Comparison of ENCODE assay signal across 8 mouse cellular contexts in genomic region chr2:117121984-117122605, GRCm38 (mm10). TPM values are rescaled to one million over a fixed set of nuclear protein-coding genes. Genes with fewer than 3 reads are reported as not detected.
DNase-seq lines count a peak whose midpoint lies in the region; ATAC-seq and TF ChIP-seq lines count a peak whose summit lies in the region.

No protein-coding gene starts in this region.

- no peak for TF ChIP-seq POLR2A in liver, adult 2 months (IDR thresholded peaks at IDR 0.05; ENCODE audit: extremely low read depth, insufficient read depth, low read length)

- H3K9ac ChIP-seq in liver, adult 2 months (ENCODE audit: low read depth, low read length): peak overlapping the region; percentile 98
- peak overlapping the region; percentile 98 for H3K9ac ChIP-seq in hindbrain, embryonic 11.5 days (ENCODE audit: low read depth, low read length)
- H3K9ac ChIP-seq in midbrain, embryonic 15.5 days: peak overlapping the region; percentile 93

- no peak overlapping the region for H3K27ac ChIP-seq in liver, adult 2 months (replicated peaks; ENCODE audit: insufficient read depth, low read depth, low read length)
- H3K27ac ChIP-seq in brown adipose tissue, adult 24 weeks (replicated peaks; ENCODE audit: low read depth, low read length): peak overlapping the region; percentile 91
- peak overlapping the region; percentile 99; the same call in 1 of the 2 replicates for H3K27ac ChIP-seq in hindbrain, embryonic 11.5 days (ENCODE audit: low read depth, low read length)
- peak overlapping the region; percentile 99 for H3K27ac ChIP-seq in midbrain, embryonic 15.5 days

- H3K4me3 ChIP-seq in liver, adult 2 months (ENCODE audit: insufficient read depth, low read depth, low read length): peak overlapping the region; percentile 83
- H3K4me3 ChIP-seq in brown adipose tissue, adult 24 weeks (ENCODE audit: insufficient read depth, low read depth, low read length): peak overlapping the region; percentile 74
- H3K4me3 ChIP-seq in hindbrain, embryonic 11.5 days (ENCODE audit: low read depth, low read length): peak overlapping the region; percentile 92
- H3K4me3 ChIP-seq in midbrain, embryonic 15.5 days: peak overlapping the region; percentile 91

- no peak for TF ChIP-seq CTCF in liver, adult 2 months (IDR thresholded peaks at IDR 0.05; ENCODE audit: low read depth, low read length)

- under 1% methylated on average over 19 of the region's 19 CpGs for WGBS in liver, adult 2 months
- under 1% methylated on average over 19 of the region's 19 CpGs for WGBS in hindbrain, embryonic 11.5 days
- WGBS in midbrain, embryonic 15.5 days: under 1% methylated on average over 19 of the region's 19 CpGs

- DNase-seq in liver, adult 2 months (ENCODE audit: extremely low read depth, low read depth, low spot score): no peak
- no peak for DNase-seq in liver
- peak; percentile 23 for DNase-seq in hindbrain, embryonic 11.5 days (ENCODE audit: low spot score)
- no peak for DNase-seq in yolk sac, embryonic 10.5 days (ENCODE audit: low spot score)
- no peak for DNase-seq in retina, embryonic 14.5 days (ENCODE audit: low spot score)
- no peak for DNase-seq in spleen, postnatal 4 days (ENCODE audit: low spot score in 2 of 2)

- H3K36me3 ChIP-seq in liver, adult 2 months (ENCODE audit: control insufficient read depth, insufficient read depth, low read length): no peaks in the 10 kb centered on the region
- no peaks in the 10 kb centered on the region for H3K36me3 ChIP-seq in hindbrain, embryonic 11.5 days (ENCODE audit: control insufficient read depth, insufficient read depth, low read length)
- no peaks in the 10 kb centered on the region for H3K36me3 ChIP-seq in midbrain, embryonic 15.5 days (replicated peaks)

- peaks cover 5% of the 10 kb centered on the region; the same call in 1 of the 2 replicates for H3K4me1 ChIP-seq in liver, adult 2 months (ENCODE audit: control insufficient read depth, insufficient read depth, low read length)
- H3K4me1 ChIP-seq in brown adipose tissue, adult 24 weeks (ENCODE audit: control insufficient read depth, insufficient read depth, insufficient read length, low read length): peaks cover 5% of the 10 kb centered on the region
- H3K4me1 ChIP-seq in hindbrain, embryonic 11.5 days (replicated peaks; ENCODE audit: control insufficient read depth, insufficient read depth, low read length): no peaks in the 10 kb centered on the region
- H3K4me1 ChIP-seq in midbrain, embryonic 15.5 days: peaks cover 26% of the 10 kb centered on the region

- ATAC-seq in hindbrain, embryonic 11.5 days (ENCODE audit: low FRiP score): no peak
- ATAC-seq in midbrain, embryonic 15.5 days (replicated peaks): no peak

- H3K4me2 ChIP-seq in hindbrain, embryonic 11.5 days (replicated peaks; ENCODE audit: low read depth, low read length): peak overlapping the region; percentile 65
- peak overlapping the region; percentile 73 for H3K4me2 ChIP-seq in midbrain, embryonic 15.5 days

- no peaks in the 10 kb centered on the region for H3K9me3 ChIP-seq in hindbrain, embryonic 11.5 days (ENCODE audit: control insufficient read depth, low read length)
- H3K9me3 ChIP-seq in midbrain, embryonic 15.5 days: no peaks in the 10 kb centered on the region

- peaks cover 9% of the 10 kb centered on the region; the same call in 1 of the 2 replicates for H3K79me2 ChIP-seq in liver, adult 2 months (ENCODE audit: control insufficient read depth, insufficient read depth, low read length)

- no peaks in the 10 kb centered on the region for H3K27me3 ChIP-seq in liver, adult 2 months (ENCODE audit: control insufficient read depth, insufficient read depth, low read length)
- H3K27me3 ChIP-seq in hindbrain, embryonic 11.5 days (ENCODE audit: control insufficient read depth, insufficient read depth, low read length): no peaks in the 10 kb centered on the region
- H3K27me3 ChIP-seq in midbrain, embryonic 15.5 days (replicated peaks): no peaks in the 10 kb centered on the region

RNA-seq across cellular contexts. Expression of gene Spred1, which starts 0.9 kb away (rescaled TPM):
- total RNA-seq in liver, adult 2 months (2014; rRNA removed): 15.5 and 16.2 TPM in 2 replicates
- 2.2 and 2.4 TPM in 2 replicates for polyA plus RNA-seq in liver, adult 2 months (2012; rRNA removed)
- 7.1 and 12.1 TPM in 2 replicates for polyA plus RNA-seq in brown adipose tissue, adult 24 weeks (2012; ENCODE audit: insufficient read depth, insufficient read length, missing spikeins)
- 17.8 and 23.3 TPM in 2 replicates for polyA plus RNA-seq in hindbrain, embryonic 11.5 days (2014; fragmentation: Nextera tagmentation; extraction: Ambion mirVana)
- polyA plus RNA-seq in midbrain, embryonic 15.5 days (2015; fragmentation: Nextera tagmentation; extraction: Ambion mirVana): 10.6 and 11.2 TPM in 2 replicates
